In genomic region chr2:30416649-30416965, GRCm38 (mm10) we compare ENCODE assay signal across 8 mouse cellular contexts. TPM values are rescaled to one million over a fixed set of nuclear protein-coding genes. Genes with fewer than 3 reads are reported as not detected.
A peak's percentile ranks its signal among the peaks of the same experiment; 100 is the strongest.
DNase-seq lines count a peak whose midpoint lies in the region; ATAC-seq and TF ChIP-seq lines count a peak whose summit lies in the region.

No protein-coding gene starts in this region.

- 0% methylated on average over 7 of the region's 7 CpGs for WGBS in hindbrain, postnatal 0 days

- no peaks in the 10 kb centered on the region for H3K9me3 ChIP-seq in hindbrain, postnatal 0 days (ENCODE audit: low read length)

- DNase-seq in layer of hippocampus, adult 2 months (ENCODE audit: low spot score in 2 of 2): no peak
- DNase-seq in layer of hippocampus, postnatal 10 days (ENCODE audit: low spot score in 2 of 2): no peak
- peak; percentile 43 for DNase-seq in c-Kit-positive CD71-positive TER-119-positive erythroid progenitor cells, embryonic 14.5 days (ENCODE audit: low spot score)
- no peak for DNase-seq in hindbrain, postnatal 0 days (ENCODE audit: low spot score)
- DNase-seq in ovary, postnatal 36 days (ENCODE audit: low spot score): no peak
- DNase-seq in thymus, postnatal 25 days: no peak
- DNase-seq in cerebellum, postnatal 25 days: no peak

- peak overlapping the region; percentile 69 for H3ac ChIP-seq in myocyte (ENCODE audit: control insufficient read depth, insufficient read length)

- no peaks in the 10 kb centered on the region; the same call in 1 of the 2 replicates for H3K36me3 ChIP-seq in hindbrain, postnatal 0 days (ENCODE audit: insufficient read depth, low read length)
- H3K36me3 ChIP-seq in myocyte (ENCODE audit: control insufficient read depth, insufficient read depth): no peaks in the 10 kb centered on the region

- H3K4me1 ChIP-seq in hindbrain, postnatal 0 days (ENCODE audit: insufficient read depth, low read length): peaks cover 18% of the 10 kb centered on the region

- TF ChIP-seq CTCF in layer of hippocampus, adult 2 months (conservative IDR thresholded peaks at IDR 0.05): no peak
- no peak for TF ChIP-seq CTCF in hindbrain, postnatal 0 days (IDR thresholded peaks at IDR 0.05; ENCODE audit: low read depth)

- H3K4me3 ChIP-seq in layer of hippocampus, adult 2 months: peak overlapping the region; percentile 93
- H3K4me3 ChIP-seq in hindbrain, postnatal 0 days (ENCODE audit: low read length): peak overlapping the region; percentile 96
- H3K4me3 ChIP-seq in myocyte: peak overlapping the region; percentile 98

- H3K4me2 ChIP-seq in hindbrain, postnatal 0 days (ENCODE audit: low read depth, low read length): peak overlapping the region; percentile 69
- H3K4me2 ChIP-seq in myocyte (ENCODE audit: low read depth): peak overlapping the region; percentile 94

- H3K27ac ChIP-seq in layer of hippocampus, adult 2 months: peak overlapping the region; percentile 98
- H3K27ac ChIP-seq in hindbrain, postnatal 0 days: peak overlapping the region; percentile 97

- ATAC-seq in hindbrain, postnatal 0 days: no peak

- peaks cover 51% of the 10 kb centered on the region for H3K79me2 ChIP-seq in myocyte (ENCODE audit: control insufficient read depth, insufficient read depth)

- TF ChIP-seq POLR2A in myocyte (IDR thresholded peaks at IDR 0.05; ENCODE audit: insufficient read length, low read depth): no peak

- H3K27me3 ChIP-seq in hindbrain, postnatal 0 days (ENCODE audit: insufficient read depth, low read length): no peaks in the 10 kb centered on the region
- no peaks in the 10 kb centered on the region for H3K27me3 ChIP-seq in myocyte (ENCODE audit: control insufficient read depth, insufficient read depth, insufficient read length)

- H3K9ac ChIP-seq in hindbrain, postnatal 0 days (replicated peaks; ENCODE audit: low read length): peak overlapping the region; percentile 96

TF ChIP-seq in myocyte, 11 proteins besides CTCF, POLR2A, EP300 and RAD21:
- TF ChIP-seq POLR2AphosphoS2 (IDR thresholded peaks at IDR 0.05; ENCODE audit: insufficient read length, low read depth) (no peak), REST (IDR thresholded peaks at IDR 0.05; ENCODE audit: insufficient read depth, insufficient read length) (no peak), E2F4 (IDR thresholded peaks at IDR 0.05; ENCODE audit: insufficient read depth) (no peak), CEBPB (IDR thresholded peaks at IDR 0.05; ENCODE audit: insufficient read depth, poor library complexity, severe bottlenecking) (no peak), MYOD1 (IDR thresholded peaks at IDR 0.05; ENCODE audit: control insufficient read depth in 1 of 3, insufficient read length in 2 of 3, low read depth in 2 of 3) (no peak), TCF12 (IDR thresholded peaks at IDR 0.05; ENCODE audit: insufficient read depth, poor library complexity, severe bottlenecking) (no peak), MYOG (IDR thresholded peaks at IDR 0.05; ENCODE audit: control insufficient read depth in 1 of 3, insufficient read depth in 1 of 3, insufficient read length in 2 of 3, low read depth in 2 of 3) (no peak), USF1 (IDR thresholded peaks at IDR 0.05; ENCODE audit: low read depth) (no peak)
TF ChIP-seq in myocyte: peak in this region for 0.

RNA-seq across cellular contexts. Expression of gene Ptpa, which starts 0.8 kb away (rescaled TPM):
- total RNA-seq in layer of hippocampus, adult 2 months (2021): 100 to 1,000 TPM; 152 to 168 TPM
- total RNA-seq in layer of hippocampus, postnatal 10 days (2021): 100 to 1,000 TPM; 144 to 159 TPM
- 140 and 156 TPM in 2 replicates for total RNA-seq in hindbrain, postnatal 0 days (2014; rRNA removed)
- polyA plus RNA-seq in hindbrain, postnatal 0 days (2015; fragmentation: Nextera tagmentation; extraction: Ambion mirVana): 133 and 138 TPM in 2 replicates
- 151 TPM for polyA plus RNA-seq in myocyte (2012; fragmentation: generic; extraction: Trizol)

RNA-seq across cellular contexts. Expression of gene Crat, which starts 1.0 kb away (rescaled TPM):
- 10 to 100 TPM; 50.9 to 51.6 TPM for total RNA-seq in layer of hippocampus, adult 2 months (2021)
- total RNA-seq in layer of hippocampus, postnatal 10 days (2021): 10 to 100 TPM; 39.0 to 41.9 TPM
- total RNA-seq in hindbrain, postnatal 0 days (2014; rRNA removed): 49.3 and 51.5 TPM in 2 replicates
- 26.0 and 27.6 TPM in 2 replicates for polyA plus RNA-seq in hindbrain, postnatal 0 days (2015; fragmentation: Nextera tagmentation; extraction: Ambion mirVana)
- 42.2 TPM for polyA plus RNA-seq in myocyte (2012; fragmentation: generic; extraction: Trizol)

RNA-seq across cellular contexts. Expression of gene Dolpp1, which starts 24.6 kb away (rescaled TPM):
- 10 to 100 TPM; 22.8 to 24.0 TPM for total RNA-seq in layer of hippocampus, adult 2 months (2021)
- total RNA-seq in layer of hippocampus, postnatal 10 days (2021): 10 to 100 TPM; 31.7 to 37.4 TPM
- 119 and 122 TPM in 2 replicates for total RNA-seq in hindbrain, postnatal 0 days (2014; rRNA removed)
- 48.2 and 49.4 TPM in 2 replicates for polyA plus RNA-seq in hindbrain, postnatal 0 days (2015; fragmentation: Nextera tagmentation; extraction: Ambion mirVana)
- polyA plus RNA-seq in myocyte (2012; fragmentation: generic; extraction: Trizol): 15.7 TPM

RNA-seq across cellular contexts. Expression of gene Miga2, which starts 52.6 kb away (rescaled TPM):
- total RNA-seq in layer of hippocampus, adult 2 months (2021): 100 to 1,000 TPM; 112 to 120 TPM
- 100 to 1,000 TPM; 101 to 112 TPM for total RNA-seq in layer of hippocampus, postnatal 10 days (2021)
- total RNA-seq in hindbrain, postnatal 0 days (2014; rRNA removed): 67.6 and 79.9 TPM in 2 replicates
- polyA plus RNA-seq in hindbrain, postnatal 0 days (2015; fragmentation: Nextera tagmentation; extraction: Ambion mirVana): 34.4 and 35.3 TPM in 2 replicates
- polyA plus RNA-seq in myocyte (2012; fragmentation: generic; extraction: Trizol): 13.6 TPM

RNA-seq across cellular contexts. Expression of gene Ier5l, which starts 57.4 kb away (rescaled TPM):
- 10 to 100 TPM; 12.2 to 13.1 TPM for total RNA-seq in layer of hippocampus, adult 2 months (2021)
- total RNA-seq in layer of hippocampus, postnatal 10 days (2021): 1 to 10 TPM; 8.0 to 9.6 TPM
- total RNA-seq in hindbrain, postnatal 0 days (2014; rRNA removed): 26.5 and 30.2 TPM in 2 replicates
- polyA plus RNA-seq in hindbrain, postnatal 0 days (2015; fragmentation: Nextera tagmentation; extraction: Ambion mirVana): 2.4 and 2.8 TPM in 2 replicates
- 20.5 TPM for polyA plus RNA-seq in myocyte (2012; fragmentation: generic; extraction: Trizol)
